Comparison of ENCODE assay signal across 12 mouse cellular contexts in the genomic region with DNA sequence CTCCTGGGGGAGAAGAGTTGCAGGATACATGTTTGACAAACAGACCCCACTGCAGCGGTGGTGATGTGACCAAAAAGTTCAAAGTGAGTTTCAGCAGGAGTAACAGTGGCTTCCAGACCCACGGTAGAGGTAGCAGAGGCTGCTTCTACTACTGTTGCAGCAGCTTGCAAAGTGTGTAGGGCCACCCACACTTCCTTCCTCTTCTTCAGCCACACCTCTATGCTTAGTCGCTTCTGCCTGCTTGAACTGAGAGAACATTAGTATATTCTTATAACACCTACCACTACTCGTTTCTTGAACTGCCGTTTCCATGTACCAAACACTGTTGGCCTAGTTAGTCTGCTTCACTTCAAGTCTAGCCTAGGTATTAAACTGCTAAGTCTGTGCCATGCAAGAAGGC. TPM values are rescaled to one million over a fixed set of nuclear protein-coding genes. Genes with fewer than 3 reads are reported as not detected.
DNase-seq lines count a peak whose midpoint lies in the region; ATAC-seq and TF ChIP-seq lines count a peak whose summit lies in the region.
"Had no signal": no experiment of that assay in that cellular context is flagged by ENCODE, and none has a peak within 500 bp of the region (broad histone marks: within the 10 kb centered on the region; RNA-seq: fewer than 3 reads in every experiment).

No protein-coding gene starts in this region.

- no peak for TF ChIP-seq CTCF in bone marrow, adult 2 months (IDR thresholded peaks at IDR 0.05; ENCODE audit: control insufficient read depth, insufficient read depth, low read length)

- H3K27ac ChIP-seq in liver, embryonic 11.5 days (ENCODE audit: low read depth, low read length) = no peak overlapping the region
- no peak overlapping the region for H3K27ac ChIP-seq in liver, embryonic 12.5 days
- peak overlapping the region; percentile 50; the same call in 1 of the 2 replicates for H3K27ac ChIP-seq in bone marrow, adult 2 months (ENCODE audit: control insufficient read depth, insufficient read depth, low read depth, low read length, poor library complexity)
- no peak overlapping the region for H3K27ac ChIP-seq in kidney, embryonic 14.5 days (ENCODE audit: low read depth, low read length)
- H3K27ac ChIP-seq: forebrain, embryonic 10.5 days; heart, embryonic 13.5 days; stomach, embryonic 15.5 days had no signal

- peak; percentile 38; the same call in 1 of the 2 replicates for TF ChIP-seq POLR2A in bone marrow, adult 2 months (IDR thresholded peaks at IDR 0.05; ENCODE audit: borderline replicate concordance, control insufficient read depth, low read depth, low read length)

- peaks cover 11% of the 10 kb centered on the region for H3K4me1 ChIP-seq in liver, embryonic 11.5 days (replicated peaks; ENCODE audit: control insufficient read depth, insufficient read depth, low read length)
- H3K4me1 ChIP-seq in liver, embryonic 12.5 days = peaks cover 55% of the 10 kb centered on the region
- H3K4me1 ChIP-seq in bone marrow, adult 2 months (ENCODE audit: control insufficient read depth, insufficient read depth, low read length) = peaks cover 4% of the 10 kb centered on the region; the same call in 1 of the 2 replicates
- no peaks in the 10 kb centered on the region for H3K4me1 ChIP-seq in kidney, embryonic 14.5 days (ENCODE audit: control insufficient read depth, insufficient read depth, low read length)

- no peaks in the 10 kb centered on the region for H3K36me3 ChIP-seq in liver, embryonic 11.5 days (ENCODE audit: control insufficient read depth, insufficient read depth, low read length)
- peaks cover 3% of the 10 kb centered on the region; the same call in 1 of the 2 replicates for H3K36me3 ChIP-seq in liver, embryonic 12.5 days
- peaks cover 5% of the 10 kb centered on the region; the same call in 1 of the 2 replicates for H3K36me3 ChIP-seq in kidney, embryonic 14.5 days (ENCODE audit: control insufficient read depth, insufficient read depth, low read length)
- H3K36me3 ChIP-seq: stomach, embryonic 15.5 days had no signal

- no peak overlapping the region for H3K9ac ChIP-seq in liver, embryonic 11.5 days (ENCODE audit: low read depth, low read length)
- no peak overlapping the region for H3K9ac ChIP-seq in liver, embryonic 12.5 days
- no peak overlapping the region for H3K9ac ChIP-seq in kidney, embryonic 14.5 days (ENCODE audit: low read depth, low read length)
- H3K9ac ChIP-seq: heart, embryonic 13.5 days; stomach, embryonic 15.5 days had no signal

- no peak overlapping the region for H3K4me2 ChIP-seq in liver, embryonic 11.5 days
- H3K4me2 ChIP-seq in liver, embryonic 12.5 days = no peak overlapping the region
- H3K4me2 ChIP-seq in kidney, embryonic 14.5 days (replicated peaks; ENCODE audit: low read depth, low read length) = no peak overlapping the region
- H3K4me2 ChIP-seq: heart, embryonic 13.5 days; stomach, embryonic 15.5 days had no signal

- DNase-seq in liver, embryonic 11.5 days (ENCODE audit: low spot score) = peak; percentile 16
- DNase-seq in natural killer cell, adult 2 months (ENCODE audit: low spot score in 2 of 2) = peak; percentile 43
- peak; percentile 47 to 60 for DNase-seq in thymus, postnatal 36 days
- DNase-seq in ovary, postnatal 36 days (ENCODE audit: low spot score) = no peak
- DNase-seq: kidney, adult 11 months had no signal

- H3K9me3 ChIP-seq in liver, embryonic 11.5 days (ENCODE audit: control insufficient read depth, low read length) = no peaks in the 10 kb centered on the region
- no peaks in the 10 kb centered on the region for H3K9me3 ChIP-seq in liver, embryonic 12.5 days (replicated peaks)
- H3K9me3 ChIP-seq in kidney, embryonic 14.5 days (ENCODE audit: control insufficient read depth, low read length) = no peaks in the 10 kb centered on the region
- H3K9me3 ChIP-seq: forebrain, embryonic 10.5 days; heart, embryonic 13.5 days; stomach, embryonic 15.5 days had no signal

- no peaks in the 10 kb centered on the region for H3K27me3 ChIP-seq in liver, embryonic 11.5 days (replicated peaks; ENCODE audit: control insufficient read depth, insufficient read depth, low read length)
- no peaks in the 10 kb centered on the region for H3K27me3 ChIP-seq in liver, embryonic 12.5 days (replicated peaks)
- no peaks in the 10 kb centered on the region for H3K27me3 ChIP-seq in kidney, embryonic 14.5 days (ENCODE audit: control insufficient read depth, insufficient read depth, low read length)
- H3K27me3 ChIP-seq: heart, embryonic 13.5 days; Patski; stomach, embryonic 15.5 days had no signal

- 30% methylated on average over 5 of the region's 5 CpGs for WGBS in liver, embryonic 11.5 days
- 16% methylated on average over 5 of the region's 5 CpGs for WGBS in liver, embryonic 12.5 days (ENCODE audit: insufficient replicate concordance)
- 2% methylated on average over 5 of the region's 5 CpGs for WGBS in bone marrow, adult 2 months
- WGBS in kidney, embryonic 14.5 days = 69% methylated on average over 5 of the region's 5 CpGs

- ATAC-seq in liver, embryonic 11.5 days (replicated peaks; ENCODE audit: low FRiP score) = no peak
- ATAC-seq in liver, embryonic 12.5 days = no peak
- no peak for ATAC-seq in kidney, embryonic 14.5 days (ENCODE audit: low FRiP score, low TSS enrichment)
- ATAC-seq: Patski had no signal

- no peak overlapping the region for H3K4me3 ChIP-seq in liver, embryonic 11.5 days (ENCODE audit: low read depth, low read length)
- no peak overlapping the region for H3K4me3 ChIP-seq in liver, embryonic 12.5 days
- H3K4me3 ChIP-seq in bone marrow, adult 2 months (replicated peaks; ENCODE audit: control insufficient read depth, low read depth, low read length) = peak overlapping the region; percentile 51
- H3K4me3 ChIP-seq in kidney, embryonic 14.5 days (ENCODE audit: low read length) = no peak overlapping the region
- H3K4me3 ChIP-seq: forebrain, embryonic 10.5 days; heart, embryonic 13.5 days; stomach, embryonic 15.5 days had no signal

RNA-seq across cellular contexts. Expression of gene Snrk, which starts 11.6 kb away (rescaled TPM):
- polyA plus RNA-seq in liver, embryonic 11.5 days (2014; fragmentation: Nextera tagmentation; extraction: Ambion mirVana) = 27.0 and 34.1 TPM in 2 replicates
- polyA plus RNA-seq in liver, embryonic 12.5 days (2016; fragmentation: Nextera tagmentation; extraction: Ambion mirVana) = 23.6 and 25.8 TPM in 2 replicates
- 19.1 and 36.8 TPM in 2 replicates for polyA plus RNA-seq in bone marrow, adult 2 months (2011; ENCODE audit: insufficient read depth, insufficient read length, low replicate concordance, missing spikeins)
- polyA plus RNA-seq in kidney, embryonic 14.5 days (2014; fragmentation: Nextera tagmentation; extraction: Ambion mirVana) = 22.5 and 41.1 TPM in 2 replicates
